Mouse (Mus musculus) megakaryocyte, embryonic 14.5 days (primary cell): ENCODE measurements around the gene Acvr1c.

ENCODE experiments used
- FLI1 ChIP-seq: IDR thresholded peaks from 2 replicates; pipeline ENCODE4 v1.6.1; 2012; ENCODE audit warnings: low read length, inconsistent platforms, mixed read lengths
- GATA1 ChIP-seq: IDR thresholded peaks from 3 replicates; pipeline ENCODE4 v1.6.1; 2012; ENCODE audit warnings: mixed read lengths, low read length, inconsistent platforms, borderline replicate concordance

DNA sequence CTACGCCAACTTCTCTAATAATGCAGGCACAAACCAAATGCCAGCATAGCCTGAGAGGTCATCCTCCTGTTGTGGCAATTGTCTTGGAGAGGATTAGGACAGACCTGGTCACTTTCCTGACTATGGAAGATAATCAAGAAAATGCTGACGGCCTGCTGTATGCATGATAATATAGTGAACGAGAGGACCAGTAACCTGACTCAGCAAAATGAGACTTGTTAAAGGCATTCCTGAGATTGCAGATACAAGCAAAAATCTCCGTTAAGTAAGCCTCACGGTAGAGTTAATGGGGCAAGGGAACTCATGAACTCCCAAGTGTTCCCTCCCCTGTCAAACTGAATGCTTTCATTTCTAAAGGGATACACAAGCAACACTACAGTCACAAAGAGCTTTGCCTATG, 28.1 kb downstream of the Acvr1c start:
- TF ChIP-seq GATA1, result no peak
- TF ChIP-seq FLI1, result no peak
